Mouse (Mus musculus): ENCODE results near the gene Crtc1.

The Crtc1 gene

GRCm38 (mm10) chr8:70343696-70344095 is 95.7 kb downstream of the Crtc1 start:
- peak; percentile 66 for DNase-seq

GRCm38 (mm10) chr8:70343076-70343475 is 96.3 kb downstream of the Crtc1 start:
- DNase-seq: no peak

- no peak for DNase-seq
Measured at GRCm38 (mm10) chr8:70342007-70342406, 97.4 kb downstream of the Crtc1 start.

GRCm38 (mm10) chr8:70340659-70341058 is 98.7 kb downstream of the Crtc1 start:
- DNase-seq: no peak

GRCm38 (mm10) chr8:70338931-70339330 is 100.4 kb downstream of the Crtc1 start:
- DNase-seq: no peak

- DNase-seq: no peak
Measured at GRCm38 (mm10) chr8:70332878-70333202, 106.5 kb downstream of the Crtc1 start.
